Mouse (Mus musculus) olfactory bulb, adult 2 months (tissue): ENCODE measurements around the gene Cox19. TPM values are rescaled to one million over a fixed set of nuclear protein-coding genes. Genes with fewer than 3 reads are reported as not detected.
"Not testable (repeated sequence)": the region's sequence is repeated elsewhere in the genome, so short reads cannot be mapped to it uniquely, and the experiment has no call there.

Source experiments
- H3K27ac ChIP-seq: fragments of 200-500 bp; 2 replicates; pipeline ENCODE4 v1.5.1; 2012; ENCODE audit warnings: low read depth, low read length; ENCODE audit not compliant: insufficient read depth
- H3K4me1 ChIP-seq: fragments of 200-500 bp; 2 replicates; pipeline ENCODE4 v1.6.1; 2012; ENCODE audit warnings: low read length; ENCODE audit not compliant: control insufficient read depth, insufficient read depth
- H3K4me3 ChIP-seq: fragments of 200-500 bp; 2 replicates; pipeline ENCODE4 v1.5.1; 2012; ENCODE audit warnings: mild to moderate bottlenecking, low read depth, low read length, moderate library complexity; ENCODE audit not compliant: insufficient read depth
- CTCF ChIP-seq: fragments of 200-500 bp; IDR thresholded peaks from 2 replicates; pipeline ENCODE4 v1.5.1; 2012; ENCODE audit warnings: low read depth, mild to moderate bottlenecking, low read length, moderate library complexity; ENCODE audit not compliant: insufficient read depth
- POLR2A ChIP-seq: fragments of 200-500 bp; IDR thresholded peaks from 2 replicates; pipeline ENCODE4 v1.6.1; 2012; ENCODE audit warnings: mild to moderate bottlenecking, low read depth, low read length, moderate library complexity; ENCODE audit not compliant: insufficient read depth
- WGBS: fragments of 180-500 bp; shearing (Covaris S2); methylation state at CpG from one replicate; pipeline ENCODE4 v1.1.7; 2018; 5-methylcytosine and 5-hydroxymethylcytosine counted together
- polyA plus RNA-seq: library from polyadenylated mRNA; stranded (reverse); fragments of >200 nt; gene quantifications from 2 replicates; pipeline ENCODE4 v1.2.4, GENCODE M21; 2012; ENCODE audit warnings: low replicate concordance; ENCODE audit not compliant: missing spikeins, insufficient read depth, insufficient read length

Cox19 gene
- polyA plus RNA-seq, 1 experiment = not detected

- Histone ChIP-seq H3K27ac (no peak overlapping the region), H3K4me1 (peaks cover 38% of the 10 kb centered on the region), H3K4me3 (no peak overlapping the region)
- TF ChIP-seq POLR2A = no peak
- no peak for TF ChIP-seq CTCF
- 61% methylated on average over 11 of the region's 11 CpGs for WGBS
These were observed 40.2 kb upstream of the Cox19 start for GRCm38 (mm10) chr5:139391309-139391990.

DNA sequence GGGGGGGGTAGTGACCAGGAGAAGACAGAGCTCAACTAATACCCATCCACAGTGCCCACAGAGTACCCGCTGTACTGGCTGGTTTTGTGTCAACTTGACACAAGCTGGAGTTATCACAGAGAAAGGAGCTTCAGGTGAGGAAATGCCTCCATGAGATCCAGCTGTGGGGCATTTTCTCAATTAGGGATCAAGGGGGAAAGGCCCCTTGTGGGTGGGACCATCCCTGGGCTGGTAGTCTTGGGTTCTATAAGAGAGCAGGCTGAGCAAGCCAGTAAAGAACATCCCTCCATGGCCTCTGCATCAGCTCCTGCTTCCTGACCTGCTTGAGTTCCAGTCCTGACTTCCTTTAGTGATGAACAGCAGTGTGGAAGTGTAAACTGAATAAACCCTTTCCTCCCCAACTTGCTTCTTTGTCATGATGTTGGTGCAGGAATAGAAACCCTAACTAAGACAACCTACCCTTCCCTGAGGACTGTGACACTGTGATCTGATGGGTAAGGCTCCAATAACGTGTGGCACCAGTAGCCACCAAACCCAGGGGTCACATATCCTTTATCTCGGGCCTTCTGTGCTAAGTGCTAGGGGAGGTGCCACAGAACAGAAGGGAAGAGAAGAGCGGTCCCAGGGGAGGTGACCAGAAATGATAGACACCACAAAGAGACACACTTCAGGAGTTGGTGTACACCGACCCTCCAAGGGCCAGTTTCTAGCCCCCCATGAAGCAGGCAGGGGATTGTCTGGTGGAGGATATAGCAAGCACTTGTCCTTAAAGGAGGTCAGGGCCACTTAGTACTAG lies 39.3 kb upstream of the Cox19 start:
- H3K4me3 ChIP-seq = not testable (repeated sequence)
- 95% methylated on average over 5 of the region's 5 CpGs for WGBS
- H3K4me1 ChIP-seq = peaks cover 38% of the 10 kb centered on the region
- peak overlapping the region; percentile 41; the same call in 1 of the 2 replicates for H3K27ac ChIP-seq

DNA sequence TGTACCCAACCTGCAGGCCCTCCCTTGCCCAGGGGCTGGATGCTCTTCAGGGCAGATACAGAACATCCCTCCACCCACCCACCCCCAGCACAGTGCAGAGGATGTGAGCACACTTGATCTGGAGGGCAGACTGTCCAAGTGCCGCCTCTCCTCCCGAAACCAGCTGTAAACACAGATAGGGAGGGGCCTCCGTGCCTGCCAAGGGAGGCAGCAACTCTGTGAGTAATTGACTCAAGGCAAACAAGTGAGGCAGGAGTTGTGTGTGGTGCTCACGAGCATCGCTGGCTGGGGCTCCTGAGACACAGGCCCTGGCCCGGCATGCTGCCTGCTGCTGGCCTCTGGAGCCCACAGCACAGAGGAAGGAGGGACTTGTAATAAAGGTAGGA lies 38.5 kb upstream of the Cox19 start:
- peaks cover 38% of the 10 kb centered on the region for H3K4me1 ChIP-seq
- no peak overlapping the region for H3K4me3 ChIP-seq
- peak overlapping the region; percentile 41 for H3K27ac ChIP-seq
- no peak for TF ChIP-seq CTCF
- TF ChIP-seq POLR2A = no peak
- WGBS = 16% methylated on average over 6 of the region's 6 CpGs

- peak overlapping the region; percentile 65 for H3K27ac ChIP-seq
- WGBS = 59% methylated on average over 17 of the region's 17 CpGs
- TF ChIP-seq CTCF (no peak), POLR2A (no peak)
These were observed 37.8 kb upstream of the Cox19 start for GRCm38 (mm10) chr5:139388694-139389675.

GRCm38 (mm10) chr5:139388195-139388570 lies 37.0 kb upstream of the Cox19 start:
- WGBS = 68% methylated on average over 4 of the region's 4 CpGs
- Histone ChIP-seq H3K4me1 (peaks cover 44% of the 10 kb centered on the region), H3K4me3 (no peak overlapping the region), H3K27ac (0 out of 2 replicates have a peak overlapping the region, but pooled peaks have one; percentile 2)
- no peak for TF ChIP-seq POLR2A
- TF ChIP-seq CTCF = no peak

More at GRCm38 (mm10) chr5:139388694-139389675, 37.8 kb upstream of the Cox19 start:
- Histone ChIP-seq H3K4me1 (peaks cover 38% of the 10 kb centered on the region), H3K4me3 (no peak overlapping the region)

DNA sequence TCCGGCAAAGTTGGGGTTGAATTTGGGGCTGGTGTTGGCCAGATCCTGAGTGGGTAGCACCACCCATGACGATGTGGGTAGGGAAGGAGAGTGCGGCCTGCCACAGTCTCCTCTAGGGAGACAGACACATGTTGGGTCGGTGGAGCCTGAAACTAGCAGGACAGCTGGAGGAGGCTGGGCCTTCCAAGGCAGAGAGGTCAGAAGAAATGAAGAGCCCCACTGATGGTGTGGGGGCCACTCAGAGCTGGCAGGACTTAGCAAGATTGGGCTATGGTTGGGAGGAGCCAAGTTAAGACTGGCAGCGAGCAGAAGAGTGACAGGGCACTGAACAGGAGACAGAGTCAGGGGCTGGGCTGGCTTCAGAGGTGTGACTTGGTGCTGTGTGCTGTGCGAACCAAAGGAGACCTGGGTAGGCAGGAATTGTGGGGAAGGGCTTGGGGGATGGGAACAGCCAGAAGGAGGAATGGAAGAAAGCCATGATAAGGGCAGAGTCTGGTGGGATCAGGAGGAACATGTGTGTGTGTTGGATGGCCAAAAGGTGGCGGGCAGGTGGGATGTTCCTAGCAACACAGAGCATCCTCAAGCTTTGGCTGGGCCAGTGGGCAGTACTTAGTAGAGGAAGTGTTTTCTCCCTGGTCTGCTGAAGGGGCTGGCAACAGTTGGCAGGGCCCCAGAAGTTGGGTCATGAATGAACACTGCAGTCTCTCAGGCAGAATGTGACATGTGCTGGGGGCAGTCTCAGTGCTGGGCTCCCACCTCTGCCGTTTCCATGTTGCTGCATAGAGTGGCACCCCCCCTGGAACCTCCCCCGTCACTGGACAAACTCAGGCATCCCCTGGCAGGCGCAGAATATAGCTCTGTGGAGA lies 36.3 kb upstream of the Cox19 start:
- Histone ChIP-seq H3K27ac (0 out of 2 replicates have a peak overlapping the region, but pooled peaks have one; percentile 2), H3K4me3 (no peak overlapping the region), H3K4me1 (peaks cover 50% of the 10 kb centered on the region)
- TF ChIP-seq CTCF = no peak
- no peak for TF ChIP-seq POLR2A
- WGBS = 80% methylated on average over 10 of the region's 10 CpGs

GRCm38 (mm10) chr5:139386047-139386446 lies 34.8 kb upstream of the Cox19 start:
- TF ChIP-seq CTCF (no peak), POLR2A (no peak)
- WGBS = 92% methylated on average over 5 of the region's 5 CpGs
- H3K4me1 ChIP-seq = peaks cover 52% of the 10 kb centered on the region
- H3K27ac ChIP-seq = no peak overlapping the region
- no peak overlapping the region for H3K4me3 ChIP-seq

- H3K27ac ChIP-seq = no peak overlapping the region
- TF ChIP-seq POLR2A = no peak
- no peak for TF ChIP-seq CTCF
- WGBS = 75% methylated on average over 10 of the region's 10 CpGs
- peaks cover 54% of the 10 kb centered on the region for H3K4me1 ChIP-seq
- no peak overlapping the region for H3K4me3 ChIP-seq
These were observed 33.3 kb upstream of the Cox19 start for GRCm38 (mm10) chr5:139384531-139384930.
